Mouse (Mus musculus) left cerebral cortex, postnatal 36 days (tissue): Measurements from ENCODE around the gene Tmem208. TPM values are rescaled to one million over a fixed set of nuclear protein-coding genes. Genes with fewer than 3 reads are reported as not detected.

ENCODE experiments used
- DNase-seq, 2 experiments: peaks; one replicate each; pipeline ENCODE4 v3.0.0; 2021 to 2022; ENCODE audit warnings: low spot score in 2 of 2, mixed read lengths in 1 of 2
- intact Hi-C: fragments of 180-260 bp; cut with DNase I; formaldehyde crosslinking; loops from one replicate; pipeline ENCODE4 v1.15.1; 2025
- total RNA-seq, 2 experiments: library from RNA; stranded (reverse); gene quantifications; 2 replicates each; pipeline ENCODE4 v1.2.3; 2021

The Tmem208 gene
- total RNA-seq, 2 experiments from 2014 or later: 38.5 to 43.6 TPM

- intact Hi-C loops: no loop called here
- DNase-seq: no peak
These were observed 8.2 kb upstream of the Tmem208 start for GRCm38 (mm10) chr8:105317941-105318340.

DNA sequence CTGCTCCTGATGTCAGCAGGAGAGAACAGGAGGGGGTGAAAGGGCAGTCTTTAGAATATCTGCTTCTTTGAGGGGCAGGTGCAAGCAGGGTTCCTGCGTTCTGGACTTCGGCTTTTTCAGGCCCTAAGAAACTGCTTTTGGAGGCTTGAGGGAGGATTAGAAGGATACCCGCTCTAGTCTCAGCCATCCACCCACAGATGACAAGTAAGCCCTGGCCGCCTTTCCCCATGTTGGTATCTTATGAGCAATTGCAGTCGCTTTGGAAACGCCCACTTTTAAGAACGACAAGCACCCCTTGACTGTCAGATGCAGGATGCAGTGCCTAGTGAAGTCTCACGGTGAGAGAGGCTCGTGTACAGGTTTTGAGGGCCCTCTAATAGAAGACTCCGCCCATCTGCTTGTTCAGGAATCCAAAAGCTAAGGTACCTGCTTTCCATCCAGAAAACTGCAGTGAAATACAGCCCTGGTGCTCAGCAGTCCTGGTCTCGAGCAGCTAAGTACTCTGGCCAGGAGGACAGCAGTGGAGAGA lies 7.4 kb upstream of the Tmem208 start:
- intact Hi-C loops: no loop called here
- DNase-seq: no peak

GRCm38 (mm10) chr8:105323183-105323582 lies 3.0 kb upstream of the Tmem208 start:
- intact Hi-C loops: no loop called here
- DNase-seq: no peak

DNA sequence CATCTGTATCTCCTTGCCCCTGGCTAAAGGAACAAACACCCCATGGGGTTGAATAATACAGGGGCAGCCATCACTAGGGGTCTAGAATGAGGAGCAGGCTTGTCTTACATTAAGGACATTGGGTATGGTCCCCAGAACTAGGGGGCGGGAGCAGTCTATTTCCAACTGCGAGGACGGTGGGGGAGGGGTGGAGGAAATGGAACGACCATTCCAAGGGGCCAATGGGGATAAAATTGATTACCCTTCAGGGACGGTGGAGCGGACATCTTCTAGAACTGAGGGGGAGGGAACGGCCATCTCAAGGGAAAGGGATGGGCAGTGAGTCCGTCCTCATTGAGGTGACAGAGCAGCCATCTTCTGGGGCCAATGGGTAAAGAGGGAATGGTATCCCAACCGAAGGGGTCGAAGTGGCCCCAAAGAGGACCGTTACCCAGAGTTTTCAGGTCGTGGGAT lies 487 bp upstream of the Tmem208 start:
- intact Hi-C loops: no loop called here

DNA sequence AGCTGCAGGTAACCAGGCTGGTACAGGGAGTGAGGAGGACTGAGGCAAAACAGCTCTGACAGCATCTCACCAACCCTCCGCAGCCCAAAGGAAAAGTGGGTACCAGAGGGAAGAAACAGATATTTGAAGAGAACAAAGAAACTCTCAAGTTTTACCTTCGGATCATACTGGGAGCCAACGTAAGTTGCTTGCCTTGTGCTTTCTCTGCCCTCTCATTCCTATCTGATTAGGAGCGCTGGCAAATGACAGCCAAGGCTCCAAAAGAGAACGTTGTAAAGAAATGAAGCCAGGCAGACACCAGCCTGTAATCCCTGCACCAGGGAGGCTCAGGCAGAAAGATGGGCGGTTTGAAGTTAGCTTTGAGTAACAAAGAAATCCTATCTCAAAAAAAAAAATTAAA lies 814 bp downstream of the Tmem208 start:
- intact Hi-C loops: no loop called here
- no peak for DNase-seq

More for the DNA sequence above, 487 bp upstream of the Tmem208 start:
- DNase-seq: no peak

GRCm38 (mm10) chr8:105330325-105330724 lies 4.2 kb downstream of the Tmem208 start:
- intact Hi-C loops: no loop called here
- DNase-seq: no peak

GRCm38 (mm10) chr8:105331469-105331868 lies 5.3 kb downstream of the Tmem208 start:
- no peak for DNase-seq
- intact Hi-C loops: no loop called here

DNA sequence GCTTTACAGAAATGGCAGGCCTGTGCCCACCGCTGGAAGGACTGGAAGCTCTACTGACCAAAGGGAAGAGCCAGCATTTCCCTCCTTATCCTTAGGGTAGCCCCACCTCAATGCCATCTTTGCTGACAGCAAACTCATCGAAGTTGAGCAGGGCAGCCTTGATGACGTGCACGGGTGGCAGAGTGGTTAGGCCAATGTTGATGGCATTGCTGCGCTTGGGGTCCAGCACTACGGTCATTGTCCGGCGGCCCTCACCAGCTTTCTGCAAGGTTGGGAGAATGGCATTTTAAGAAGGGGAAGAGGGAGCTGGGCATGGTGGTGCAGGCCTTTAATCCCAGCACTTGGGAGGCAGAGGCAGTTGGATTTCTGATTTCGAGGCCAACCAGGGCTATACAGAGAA lies 5.8 kb downstream of the Tmem208 start:
- intact Hi-C loops: no loop called here
- DNase-seq: no peak

DNA sequence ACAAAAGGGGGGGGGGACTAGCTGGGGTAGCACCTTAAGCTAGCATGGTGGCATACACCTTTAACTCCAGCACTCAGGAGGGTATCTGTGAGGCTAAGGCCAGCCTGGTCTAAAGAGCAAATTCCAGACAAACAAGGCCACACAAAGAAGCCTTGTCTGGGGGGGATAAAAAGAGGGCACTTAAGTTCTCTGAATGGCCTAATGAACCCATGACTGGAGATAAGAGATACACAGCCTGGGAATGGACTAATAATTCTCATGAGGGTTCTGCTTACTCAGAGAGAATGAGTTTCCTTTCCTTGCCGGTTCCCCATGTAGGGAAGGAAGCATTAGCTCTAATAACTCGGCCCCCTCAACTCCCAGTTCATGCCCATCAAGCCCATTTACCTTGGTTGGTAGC lies 6.4 kb downstream of the Tmem208 start:
- intact Hi-C loops: no loop called here
- DNase-seq: no peak

DNA sequence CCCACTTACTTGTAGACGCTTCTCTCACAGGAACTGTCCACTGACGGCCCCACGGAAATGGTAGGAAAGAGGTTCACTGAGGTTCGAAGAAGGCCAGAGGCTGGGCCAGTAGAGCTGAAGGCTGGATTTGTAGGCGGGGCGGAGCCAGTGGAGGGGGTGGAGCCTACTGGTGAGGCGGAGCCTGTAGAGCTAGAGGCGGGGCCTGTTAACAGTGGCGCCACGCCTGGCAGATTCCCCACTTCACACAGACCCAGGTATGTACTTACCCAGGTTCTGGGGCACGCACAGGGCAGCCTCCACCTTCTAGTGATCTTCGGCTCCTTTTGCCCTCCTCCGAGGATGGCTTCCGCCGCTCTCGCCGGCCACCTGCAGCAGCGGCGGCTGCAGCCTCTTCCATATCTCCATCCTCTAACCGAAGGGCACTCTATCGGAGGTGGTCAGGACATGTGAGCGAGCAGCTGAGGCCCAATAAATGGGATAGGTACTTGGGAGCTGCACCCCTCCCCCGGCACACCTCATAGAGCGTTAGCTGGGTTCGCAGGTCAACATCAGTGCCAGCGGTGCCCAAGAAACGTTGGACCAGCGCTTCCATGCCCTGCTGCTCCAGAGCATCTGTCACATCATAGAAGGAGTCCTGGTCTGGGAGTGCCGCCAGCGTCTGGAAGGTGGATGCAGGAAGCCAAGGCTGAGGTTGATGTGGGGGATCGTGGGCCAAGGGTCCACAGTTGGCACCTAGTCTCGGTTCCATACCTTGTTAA lies 10.4 kb downstream of the Tmem208 start:
- intact Hi-C loops: no loop called here
- no peak for DNase-seq

GRCm38 (mm10) chr8:105338992-105339391 lies 12.8 kb downstream of the Tmem208 start:
- intact Hi-C loops: no loop called here
- DNase-seq: no peak

GRCm38 (mm10) chr8:105339886-105340635 lies 13.9 kb downstream of the Tmem208 start:
- intact Hi-C loops: no loop called here
- no peak for DNase-seq

GRCm38 (mm10) chr8:105341399-105341798 lies 15.2 kb downstream of the Tmem208 start:
- DNase-seq: no peak
- intact Hi-C loops: no loop called here

DNA sequence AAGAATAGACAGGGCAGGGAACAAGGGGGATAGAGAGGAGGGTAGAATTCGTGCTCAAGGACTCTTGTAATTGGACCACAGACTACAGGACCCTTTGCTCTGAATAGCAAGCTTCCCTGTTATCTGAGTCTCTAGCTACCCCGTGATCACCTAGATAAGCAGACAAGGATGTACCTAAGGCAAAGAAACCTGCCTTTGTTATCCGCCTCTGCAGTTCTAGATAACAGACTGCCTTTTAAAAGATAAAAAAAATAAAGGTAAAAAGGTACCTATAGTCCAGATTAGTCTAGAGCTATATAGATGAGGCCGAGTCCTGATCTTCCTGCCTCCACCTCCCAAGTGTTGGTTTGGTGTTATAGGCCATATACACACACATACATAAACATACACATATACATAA lies 16.6 kb downstream of the Tmem208 start:
- no peak for DNase-seq
- intact Hi-C loops: no loop called here

DNA sequence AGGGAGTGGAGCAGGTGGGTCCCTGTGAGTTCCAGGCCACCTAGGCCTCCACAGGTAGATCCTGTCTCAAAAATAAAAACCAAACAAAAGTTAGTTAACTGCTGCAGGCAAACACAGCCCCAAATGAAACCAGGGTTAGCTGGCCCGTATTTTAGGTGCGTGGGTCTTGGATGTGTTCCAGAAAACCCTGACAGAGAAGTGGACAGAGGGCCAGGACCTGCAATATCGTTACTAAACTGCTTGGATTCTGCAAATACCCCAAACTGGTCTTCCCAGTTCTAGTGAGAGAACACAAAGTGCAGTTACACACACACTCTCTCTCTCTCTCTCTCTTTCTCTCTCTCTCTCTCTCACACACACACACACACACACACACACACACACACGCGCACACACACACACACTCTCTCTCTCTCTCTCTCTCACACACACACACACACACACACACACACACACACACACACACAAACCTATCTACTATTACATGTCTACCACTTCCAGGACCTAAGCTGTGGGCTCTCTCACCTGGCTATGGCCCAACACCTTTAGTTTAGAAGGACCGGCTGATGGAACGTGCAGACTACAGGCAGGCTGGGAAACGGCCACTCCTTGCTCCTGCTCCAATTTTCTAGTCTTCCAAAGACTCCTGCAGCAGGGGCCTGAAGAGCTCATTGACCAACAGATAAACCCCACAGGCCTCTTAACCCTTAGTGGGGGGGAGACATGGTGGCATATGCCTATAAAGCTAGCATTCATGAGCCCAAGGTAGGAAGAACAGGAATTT lies 17.8 kb downstream of the Tmem208 start:
- intact Hi-C loops: no loop called here
- DNase-seq: no peak

DNA sequence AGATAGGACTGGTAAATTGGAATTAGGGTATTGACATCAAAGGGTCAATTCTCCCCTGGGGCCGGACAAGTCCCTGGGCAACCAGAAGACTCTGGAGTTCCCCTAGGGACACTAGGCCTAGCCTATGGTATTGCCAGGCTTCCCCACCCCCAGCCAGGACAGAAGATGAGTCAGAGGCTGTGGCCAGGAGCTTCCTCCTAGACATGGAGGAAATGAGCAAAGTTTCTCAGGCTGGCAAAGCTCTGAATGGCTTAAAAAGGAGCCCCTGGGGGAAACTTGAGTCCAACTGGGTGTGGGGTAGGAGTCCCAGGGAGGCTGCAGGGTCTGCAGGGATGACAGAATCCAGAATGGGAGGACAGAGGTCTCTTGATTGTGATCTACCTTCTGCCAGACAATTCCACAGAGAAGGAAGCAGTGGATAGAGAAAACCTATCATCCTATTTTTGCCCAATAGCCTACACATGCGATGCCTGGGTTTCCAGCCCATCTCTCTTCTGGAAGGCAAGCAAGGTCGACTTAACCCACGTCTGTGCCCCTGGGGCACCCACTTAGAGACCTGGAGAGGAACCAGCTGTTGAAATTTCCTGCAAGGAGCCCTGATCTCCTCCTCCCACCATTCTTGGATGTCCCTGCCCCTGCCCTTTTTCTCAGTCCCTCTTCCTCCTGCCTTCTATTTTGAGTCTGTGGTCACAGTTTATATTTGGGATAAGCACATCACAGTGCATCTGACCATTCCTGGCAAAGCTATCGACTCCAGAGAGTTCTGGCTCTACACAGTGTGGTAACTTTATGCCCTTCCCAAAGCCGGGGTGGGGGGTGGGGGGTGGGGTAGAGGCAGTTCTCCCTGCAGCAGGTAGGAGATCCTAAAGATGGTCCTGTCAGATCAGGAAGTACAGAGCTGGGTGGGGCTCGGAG lies 19.2 kb downstream of the Tmem208 start:
- intact Hi-C loops: no loop called here
- DNase-seq: no peak

DNA sequence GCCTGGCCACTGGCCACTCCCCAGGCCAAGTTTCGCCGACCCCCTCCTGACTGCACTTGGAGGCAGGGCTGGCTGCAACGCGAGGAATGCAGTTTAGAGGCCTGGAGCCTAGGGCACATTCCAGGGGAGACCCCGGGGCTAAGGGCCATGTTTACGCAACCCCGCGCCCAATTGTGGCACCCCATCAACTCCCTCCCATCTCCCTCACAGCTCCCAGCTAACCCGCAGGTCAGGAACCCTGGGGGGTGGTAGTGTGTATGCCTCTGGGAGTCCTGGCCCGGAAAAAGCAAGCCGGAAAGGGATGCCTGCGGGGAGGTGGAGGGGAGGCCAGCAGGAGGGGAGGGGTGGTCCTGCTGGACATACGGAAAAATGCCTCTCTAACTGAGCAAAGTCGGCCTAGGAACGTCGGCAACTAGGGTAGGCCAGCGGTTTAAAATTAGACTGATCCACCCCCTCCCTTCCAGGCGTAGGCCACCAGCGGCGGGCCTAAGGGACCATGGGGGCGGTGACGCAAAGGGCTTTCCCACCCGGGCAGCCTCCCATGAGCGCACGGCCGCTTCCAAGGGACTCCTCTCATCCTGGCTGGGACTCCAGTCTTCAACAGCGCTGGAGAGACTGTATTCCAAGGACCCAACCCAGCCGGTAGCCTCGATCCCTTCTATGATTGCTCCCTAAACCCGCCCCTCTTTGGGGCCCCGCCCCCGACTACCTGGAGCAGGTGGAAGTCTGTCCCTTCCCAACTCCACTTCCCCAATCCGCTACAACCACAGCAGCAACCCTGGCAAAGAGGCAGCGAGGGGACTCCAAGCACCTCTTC lies 20.7 kb downstream of the Tmem208 start:
- intact Hi-C loops: no loop called here
- peak; percentile 40 to 56 for DNase-seq
